Mouse (Mus musculus) midbrain, embryonic 13.5 days (tissue): ENCODE data around the gene Phb2. TPM values are rescaled to one million over a fixed set of nuclear protein-coding genes. Genes with fewer than 3 reads are reported as not detected.

Source experiments
- ATAC-seq: fragments of 200-750 bp; cut with Nextera tagmentation; 2 replicates; pipeline ENCODE4 v1.8.0; 2017; ENCODE audit warnings: mild to moderate bottlenecking, moderate TSS enrichment, moderate library complexity
- H3K27ac ChIP-seq: fragments of 300-500 bp; sonication (generic); 2 replicates; pipeline ENCODE4 v1.5.1; 2015; ENCODE audit warnings: inconsistent platforms, mild to moderate bottlenecking, moderate library complexity
- H3K27me3 ChIP-seq: fragments of 300-500 bp; sonication (generic); 2 replicates; pipeline ENCODE4 v1.6.1; 2015; ENCODE audit warnings: mild to moderate bottlenecking, inconsistent platforms
- H3K36me3 ChIP-seq: fragments of 300-500 bp; sonication (generic); 2 replicates; pipeline ENCODE4 v1.6.1; 2015; ENCODE audit warnings: mild to moderate bottlenecking, inconsistent platforms
- H3K4me1 ChIP-seq: fragments of 300-500 bp; sonication (generic); replicated peaks from 2 replicates; pipeline ENCODE4 v1.6.1; 2015; ENCODE audit warnings: inconsistent platforms
- H3K4me2 ChIP-seq: fragments of 300-500 bp; sonication (generic); replicated peaks from 2 replicates; pipeline ENCODE4 v1.6.1; 2015; ENCODE audit warnings: moderate library complexity, mild to moderate bottlenecking, inconsistent platforms
- H3K4me3 ChIP-seq: fragments of 300-500 bp; sonication (generic); replicated peaks from 2 replicates; pipeline ENCODE4 v1.5.1; 2015; ENCODE audit warnings: mild to moderate bottlenecking, inconsistent platforms
- H3K9ac ChIP-seq: fragments of 300-500 bp; sonication (generic); replicated peaks from 2 replicates; pipeline ENCODE4 v1.6.1; 2015; ENCODE audit warnings: mild to moderate bottlenecking, inconsistent platforms
- H3K9me3 ChIP-seq: fragments of 300-500 bp; sonication (generic); 2 replicates; pipeline ENCODE4 v1.6.1; 2016; ENCODE audit warnings: mild to moderate bottlenecking, inconsistent platforms
- WGBS: fragments of 180-500 bp; shearing (Covaris S2); methylation state at CpG from one replicate; pipeline ENCODE4 v1.1.7; 2015; 5-methylcytosine and 5-hydroxymethylcytosine counted together
- microRNA counts: library from miRNA; unstranded; fragments of <30 nt; microRNA quantifications from one replicate; lab custom pipeline; 2016
- microRNA-seq: library from miRNA; unstranded; fragments of <30 nt; microRNA quantifications from one replicate; pipeline ENCODE4, GENCODE M21; 2016
- polyA plus RNA-seq: library from polyadenylated mRNA; unstranded; fragments of >200 nt; fragmentation: Nextera tagmentation; extraction: Ambion mirVana; gene quantifications from 2 replicates; pipeline ENCODE4 v1.2.1, GENCODE M21; 2015

The Phb2 gene
- polyA plus RNA-seq, 1 experiment from 2014 or later = 276 TPM

DNA sequence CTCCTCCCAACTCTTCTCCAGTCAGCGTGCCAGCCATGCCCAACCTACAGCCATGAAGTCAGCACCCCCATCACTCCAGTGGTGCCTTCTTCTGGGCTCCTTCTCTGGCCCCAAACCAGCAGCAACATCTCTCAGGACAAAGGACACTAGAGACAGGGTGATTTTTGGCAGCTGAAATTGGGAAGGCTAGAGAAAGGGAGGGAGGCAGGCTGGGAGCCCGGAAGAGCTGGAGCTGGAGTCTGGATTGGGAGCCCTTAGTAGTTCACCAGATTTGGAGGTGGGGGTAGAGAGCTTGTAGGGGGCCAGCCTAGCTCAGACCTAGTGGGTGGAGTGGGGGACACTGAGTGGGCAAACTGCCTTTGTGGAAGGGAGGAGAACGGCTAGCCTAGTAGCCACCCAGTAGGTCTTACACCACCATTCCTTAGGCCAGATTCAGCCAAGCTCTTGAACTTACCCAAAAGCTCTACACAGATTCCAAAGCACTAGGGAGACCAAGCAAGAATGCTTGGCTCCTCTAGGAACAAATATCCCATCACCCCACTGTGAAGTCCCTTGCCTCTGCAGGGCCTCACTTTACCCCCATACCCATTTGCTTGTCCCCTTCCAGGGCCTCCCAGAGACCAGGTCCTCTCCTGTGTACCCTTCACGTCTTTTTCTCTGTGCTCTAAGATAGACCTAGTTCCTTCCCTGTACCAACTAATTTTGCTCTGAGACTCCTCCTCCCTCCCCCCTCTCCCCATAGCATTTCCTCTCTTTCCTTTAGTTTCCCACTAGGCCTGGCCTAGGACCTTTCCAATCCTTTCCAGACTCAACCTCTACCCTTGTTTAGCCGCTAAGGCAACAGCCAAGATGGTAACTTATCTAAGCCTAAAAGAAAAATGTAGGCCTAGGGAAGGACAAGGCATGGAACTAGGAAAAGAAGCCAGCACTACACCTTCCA, 46.0 kb downstream of the Phb2 start:
- peak overlapping the region; percentile 95; the same call in 1 of the 2 replicates for H3K9ac ChIP-seq
- peaks cover 51% of the 10 kb centered on the region for H3K4me1 ChIP-seq
- H3K27ac ChIP-seq = peak overlapping the region; percentile 98
- H3K36me3 ChIP-seq = no peaks in the 10 kb centered on the region
- no peaks in the 10 kb centered on the region for H3K27me3 ChIP-seq
- 18% methylated on average over 5 of the region's 5 CpGs for WGBS
- ATAC-seq = peak; percentile 12; the same call in 1 of the 2 replicates
- peak overlapping the region; percentile 84 for H3K4me3 ChIP-seq
- H3K9me3 ChIP-seq = no peaks in the 10 kb centered on the region
- peak overlapping the region; percentile 79 for H3K4me2 ChIP-seq

- Histone ChIP-seq H3K4me1 (peaks cover 44% of the 10 kb centered on the region), H3K27ac (peak overlapping the region; percentile 98), H3K4me3 (no peak overlapping the region), H3K4me2 (peak overlapping the region; percentile 79; the same call in 1 of the 2 replicates), H3K27me3 (no peaks in the 10 kb centered on the region), H3K9me3 (no peaks in the 10 kb centered on the region), H3K36me3 (no peaks in the 10 kb centered on the region), H3K9ac (no peak overlapping the region)
- WGBS = 58% methylated on average over 2 of the region's 2 CpGs
- ATAC-seq = no peak
Observed at GRCm38 (mm10) chr6:124758849-124759232, 46.7 kb downstream of the Phb2 start.

- 3% methylated on average over 5 of the region's 5 CpGs for WGBS
- 0 out of 2 replicates have a peak overlapping the region, but pooled peaks have one; percentile 79 for H3K4me2 ChIP-seq
- ATAC-seq = no peak
Observed at GRCm38 (mm10) chr6:124759259-124759658, 47.1 kb downstream of the Phb2 start.

GRCm38 (mm10) chr6:124765951-124766350, 53.8 kb downstream of the Phb2 start:
- Histone ChIP-seq H3K4me2 (no peak overlapping the region), H3K4me1 (peaks cover 26% of the 10 kb centered on the region), H3K27ac (no peak overlapping the region), H3K9ac (no peak overlapping the region), H3K36me3 (no peaks in the 10 kb centered on the region), H3K9me3 (no peaks in the 10 kb centered on the region), H3K27me3 (peaks cover 5% of the 10 kb centered on the region; the same call in 1 of the 2 replicates), H3K4me3 (no peak overlapping the region)
- no peak for ATAC-seq
- WGBS = 89% methylated on average over 7 of the region's 7 CpGs

More at GRCm38 (mm10) chr6:124759259-124759658, 47.1 kb downstream of the Phb2 start:
- Histone ChIP-seq H3K4me3 (no peak overlapping the region), H3K27ac (no peak overlapping the region), H3K36me3 (no peaks in the 10 kb centered on the region), H3K4me1 (peaks cover 40% of the 10 kb centered on the region), H3K9me3 (no peaks in the 10 kb centered on the region), H3K27me3 (no peaks in the 10 kb centered on the region), H3K9ac (0 out of 2 replicates have a peak overlapping the region, but pooled peaks have one; percentile 44)

MicroRNAs within 50 kb of the gene (microRNA counts, 519-probe panel; counts per million panel counts)
- microRNA mmu-miR-141 (lab: Ali Mortazavi, UCI) (110 counts per million, percentile 56 among the panel's probes with 10 or more counts), microRNA mmu-miR-200c (lab: Ali Mortazavi, UCI) (110 counts per million, percentile 56 among the panel's probes with 10 or more counts)

Small RNA genes lying within 50 kb of the gene (microRNA-seq; reads per million reads assigned to microRNA genes)
- gene Mir141 (3.1 reads per million, percentile 11 among the genes with 10 or more reads in this experiment), gene Mir200c (17.9 reads per million, percentile 34 among the genes with 10 or more reads in this experiment)

Other genes starting within 250 kb of the Phb2 start
- 68.2 and 72.8 TPM in 2 replicates for gene Clstn3, start 247.5 kb upstream of the Phb2 start, polyA plus RNA-seq
- gene C1rl, start 219.2 kb upstream of the Phb2 start, polyA plus RNA-seq = 0.10 and 0.15 TPM in 2 replicates
- 0.12 TPM in 1 of 2 replicates, not detected in the other for gene C1ra, start 199.9 kb upstream of the Phb2 start, polyA plus RNA-seq
- 0.09 and 0.51 TPM in 2 replicates for gene C1s1, start 170.0 kb upstream of the Phb2 start, polyA plus RNA-seq
- gene C1rb, start 142.0 kb upstream of the Phb2 start, polyA plus RNA-seq = not detected in 2 replicates
- 0.13 TPM in 2 replicates for gene C1s2, start 76.3 kb upstream of the Phb2 start, polyA plus RNA-seq
- 39.6 and 40.0 TPM in 2 replicates for gene Lpcat3, start 49.3 kb upstream of the Phb2 start, polyA plus RNA-seq
- gene Emg1, start 158 bp upstream of the Phb2 start, polyA plus RNA-seq = 136 and 144 TPM in 2 replicates
- 3.4 and 4.1 TPM in 2 replicates for gene Ptpn6, start 26.4 kb downstream of the Phb2 start, polyA plus RNA-seq
- gene Grcc10, start 29.0 kb downstream of the Phb2 start, polyA plus RNA-seq = 710 and 725 TPM in 2 replicates
- gene Gm45234, start 43.7 kb downstream of the Phb2 start, polyA plus RNA-seq = not detected in 2 replicates
- 21.5 and 25.4 TPM in 2 replicates for gene Atn1, start 44.2 kb downstream of the Phb2 start, polyA plus RNA-seq
- gene Eno2, start 57.3 kb downstream of the Phb2 start, polyA plus RNA-seq = 27.5 and 29.7 TPM in 2 replicates
- gene Lrrc23, start 67.4 kb downstream of the Phb2 start, polyA plus RNA-seq = 2.3 and 4.3 TPM in 2 replicates
- gene Spsb2, start 96.3 kb downstream of the Phb2 start, polyA plus RNA-seq = 7.7 and 8.2 TPM in 2 replicates
- 329 and 343 TPM in 2 replicates for gene Tpi1, start 102.0 kb downstream of the Phb2 start, polyA plus RNA-seq
- gene Usp5, start 117.1 kb downstream of the Phb2 start, polyA plus RNA-seq = 202 and 204 TPM in 2 replicates
- gene Cdca3, start 117.2 kb downstream of the Phb2 start, polyA plus RNA-seq = 82.7 and 89.5 TPM in 2 replicates
- 5.1 and 7.5 TPM in 2 replicates for gene Gnb3, start 127.9 kb downstream of the Phb2 start, polyA plus RNA-seq
- gene P3h3, start 145.4 kb downstream of the Phb2 start, polyA plus RNA-seq = 12.3 and 17.0 TPM in 2 replicates
- gene Gpr162, start 151.6 kb downstream of the Phb2 start, polyA plus RNA-seq = 19.2 and 22.9 TPM in 2 replicates
- 0.07 TPM in 1 of 2 replicates, not detected in the other for gene Cd4, start 175.9 kb downstream of the Phb2 start, polyA plus RNA-seq
- gene Lag3, start 199.4 kb downstream of the Phb2 start, polyA plus RNA-seq = 2.3 and 2.5 TPM in 2 replicates
- gene Ptms, start 207.8 kb downstream of the Phb2 start, polyA plus RNA-seq = 662 and 802 TPM in 2 replicates
- gene Mlf2, start 219.1 kb downstream of the Phb2 start, polyA plus RNA-seq = 419 and 462 TPM in 2 replicates